Mouse (Mus musculus): ENCODE measurements at regions not wholly inside any gene's neighbourhood (a gene's known extent, or its start where the extent isn't known, plus 50 kb on each side); places are given as distances from the start of the nearest gene placed in this dataset.

DNA sequence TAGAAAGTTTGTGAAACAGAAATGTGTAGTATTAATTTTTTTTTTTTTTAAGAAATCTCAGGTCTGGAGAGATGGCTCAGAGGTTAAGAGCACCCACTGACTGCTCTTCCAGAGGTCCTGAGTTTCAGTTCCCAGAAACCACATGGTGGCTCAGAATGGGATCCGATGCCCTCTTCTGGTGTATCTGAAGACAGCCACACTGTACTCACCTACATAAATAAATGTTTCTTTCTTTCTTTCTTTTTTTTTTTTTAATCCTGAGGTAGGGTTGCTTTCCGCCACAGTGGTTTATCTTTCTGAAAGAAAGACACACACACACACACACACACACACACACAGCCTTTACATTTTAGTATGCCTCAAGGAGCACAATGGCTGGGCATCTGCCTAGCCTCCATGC, 74.0 kb upstream of the Thpo start:
- no peak for DNase-seq (ENCODE audit: low read depth in 1 of 2, low spot score in 2 of 2)
- no peaks in the 10 kb centered on the region for H3K4me1 ChIP-seq (ENCODE audit: control insufficient read depth, insufficient read depth, insufficient read length)
- 72% methylated on average over 2 of the region's 2 CpGs for WGBS

DNA sequence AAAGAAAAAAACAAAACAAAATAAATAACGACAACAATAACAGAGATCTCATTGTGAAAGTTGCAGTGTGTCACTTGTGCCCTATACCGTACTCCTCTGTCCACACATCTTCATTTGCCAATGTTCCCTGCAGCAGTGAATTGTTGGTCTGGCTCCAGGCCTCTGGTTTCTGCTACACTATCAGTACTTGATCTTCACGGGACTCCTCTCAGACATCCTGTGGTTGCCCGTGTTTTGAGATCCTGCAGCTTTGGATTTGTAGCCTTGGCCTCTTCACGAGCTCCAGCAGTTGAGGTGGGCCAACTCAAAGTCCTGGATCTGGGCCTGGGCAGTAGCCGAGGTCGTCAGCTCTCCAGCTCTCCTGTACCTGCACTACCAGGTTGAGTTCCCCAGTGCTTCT, 72.4 kb upstream of the Thpo start:
- H3K36me3 ChIP-seq (ENCODE audit: control insufficient read depth, insufficient read depth, low read length), result no peaks in the 10 kb centered on the region
- no peak for TF ChIP-seq CTCF (IDR thresholded peaks at IDR 0.05; ENCODE audit: extremely low read depth, insufficient read depth, insufficient read length, insufficient replicate concordance)
- TF ChIP-seq POLR2A (IDR thresholded peaks at IDR 0.05; ENCODE audit: low read depth, low read length), result no peak
- no peak overlapping the region for H3K27ac ChIP-seq (ENCODE audit: insufficient read depth, low read length)
- no peaks in the 10 kb centered on the region for H3K27me3 ChIP-seq (ENCODE audit: control insufficient read depth, insufficient read depth, low read length)
- WGBS, result 71% methylated on average over 7 of the region's 7 CpGs
- no peaks in the 10 kb centered on the region for H3K4me1 ChIP-seq (ENCODE audit: control insufficient read depth, insufficient read depth, insufficient read length)
- DNase-seq (ENCODE audit: low read depth in 1 of 2, low spot score in 2 of 2), result no peak
- H3K4me3 ChIP-seq (ENCODE audit: extremely low read depth, insufficient read depth, insufficient read length), result no peak overlapping the region

More for the DNA sequence above, 74.0 kb upstream of the Thpo start:
- Histone ChIP-seq H3K4me3 (ENCODE audit: extremely low read depth, insufficient read depth, insufficient read length) (no peak overlapping the region), H3K27ac (ENCODE audit: insufficient read depth, low read length) (no peak overlapping the region), H3K27me3 (ENCODE audit: control insufficient read depth, insufficient read depth, low read length) (no peaks in the 10 kb centered on the region), H3K36me3 (ENCODE audit: control insufficient read depth, insufficient read depth, low read length) (no peaks in the 10 kb centered on the region)
- no peak for TF ChIP-seq POLR2A (IDR thresholded peaks at IDR 0.05; ENCODE audit: low read depth, low read length)
- TF ChIP-seq CTCF (IDR thresholded peaks at IDR 0.05; ENCODE audit: extremely low read depth, insufficient read depth, insufficient read length, insufficient replicate concordance), result no peak

GRCm38 (mm10) chr16:20805793-20806192, 71.5 kb upstream of the Thpo start:
- TF ChIP-seq CTCF (IDR thresholded peaks at IDR 0.05; ENCODE audit: extremely low read depth, insufficient read depth, insufficient read length, insufficient replicate concordance) (no peak), POLR2A (IDR thresholded peaks at IDR 0.05; ENCODE audit: low read depth, low read length) (no peak)
- H3K4me3 ChIP-seq (ENCODE audit: extremely low read depth, insufficient read depth, insufficient read length), result no peak overlapping the region
- WGBS, result 78% methylated on average over 6 of the region's 6 CpGs
- H3K4me1 ChIP-seq (ENCODE audit: control insufficient read depth, insufficient read depth, insufficient read length), result no peaks in the 10 kb centered on the region
- no peaks in the 10 kb centered on the region for H3K36me3 ChIP-seq (ENCODE audit: control insufficient read depth, insufficient read depth, low read length)
- H3K27me3 ChIP-seq (ENCODE audit: control insufficient read depth, insufficient read depth, low read length), result no peaks in the 10 kb centered on the region
- no peak overlapping the region for H3K27ac ChIP-seq (ENCODE audit: insufficient read depth, low read length)
- no peak for DNase-seq (ENCODE audit: low read depth in 1 of 2, low spot score in 2 of 2)

GRCm38 (mm10) chr16:20805086-20805485, 70.8 kb upstream of the Thpo start:
- no peak for TF ChIP-seq CTCF (IDR thresholded peaks at IDR 0.05; ENCODE audit: extremely low read depth, insufficient read depth, insufficient read length, insufficient replicate concordance)
- no peak for TF ChIP-seq POLR2A (IDR thresholded peaks at IDR 0.05; ENCODE audit: low read depth, low read length)
- no peaks in the 10 kb centered on the region for H3K36me3 ChIP-seq (ENCODE audit: control insufficient read depth, insufficient read depth, low read length)
- WGBS, result 22% methylated on average over 6 of the region's 6 CpGs
- H3K27ac ChIP-seq (ENCODE audit: insufficient read depth, low read length), result no peak overlapping the region
- no peaks in the 10 kb centered on the region for H3K27me3 ChIP-seq (ENCODE audit: control insufficient read depth, insufficient read depth, low read length)
- H3K4me1 ChIP-seq (ENCODE audit: control insufficient read depth, insufficient read depth, insufficient read length), result no peaks in the 10 kb centered on the region
- no peak for DNase-seq (ENCODE audit: low read depth in 1 of 2, low spot score in 2 of 2)
- no peak overlapping the region for H3K4me3 ChIP-seq (ENCODE audit: extremely low read depth, insufficient read depth, insufficient read length)

DNA sequence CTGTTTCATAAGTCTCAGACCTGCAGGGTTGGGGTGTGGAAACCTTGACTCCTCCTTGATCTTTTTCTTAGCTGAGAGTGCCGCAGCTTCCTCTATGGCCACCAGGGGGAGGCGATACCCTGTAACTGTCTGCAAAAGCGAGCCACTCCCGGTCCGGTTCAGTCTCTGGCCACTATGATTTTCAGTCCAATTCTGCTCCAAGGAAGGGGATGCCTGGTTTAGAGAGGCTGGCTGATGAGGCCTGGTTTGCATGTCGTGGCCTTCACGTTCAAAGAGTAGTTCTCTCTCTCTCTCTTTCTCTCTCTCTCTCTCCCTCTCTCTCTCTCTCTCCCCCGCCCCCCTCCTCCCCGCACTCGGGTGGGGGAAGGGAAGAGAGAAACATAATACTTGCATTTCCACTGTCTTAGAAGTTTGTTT, 70.3 kb upstream of the Thpo start:
- Histone ChIP-seq H3K4me3 (ENCODE audit: extremely low read depth, insufficient read depth, insufficient read length) (peak overlapping the region; percentile 55), H3K36me3 (ENCODE audit: control insufficient read depth, insufficient read depth, low read length) (no peaks in the 10 kb centered on the region), H3K4me1 (ENCODE audit: control insufficient read depth, insufficient read depth, insufficient read length) (no peaks in the 10 kb centered on the region), H3K27ac (ENCODE audit: insufficient read depth, low read length) (no peak overlapping the region), H3K27me3 (ENCODE audit: control insufficient read depth, insufficient read depth, low read length) (no peaks in the 10 kb centered on the region)
- WGBS, result under 1% methylated on average over 9 of the region's 10 CpGs
- peak; percentile 40 to 55 for DNase-seq (ENCODE audit: low read depth in 1 of 2, low spot score in 2 of 2)
- TF ChIP-seq POLR2A (IDR thresholded peaks at IDR 0.05; ENCODE audit: low read depth, low read length) (no peak), CTCF (IDR thresholded peaks at IDR 0.05; ENCODE audit: extremely low read depth, insufficient read depth, insufficient read length, insufficient replicate concordance) (peak; percentile 75; the same call in 1 of the 2 replicates)

- TF ChIP-seq POLR2A (IDR thresholded peaks at IDR 0.05; ENCODE audit: low read depth, low read length) (no peak), CTCF (IDR thresholded peaks at IDR 0.05; ENCODE audit: extremely low read depth, insufficient read depth, insufficient read length, insufficient replicate concordance) (no peak)
- Histone ChIP-seq H3K36me3 (ENCODE audit: control insufficient read depth, insufficient read depth, low read length) (no peaks in the 10 kb centered on the region), H3K4me1 (ENCODE audit: control insufficient read depth, insufficient read depth, insufficient read length) (no peaks in the 10 kb centered on the region), H3K27ac (ENCODE audit: insufficient read depth, low read length) (no peak overlapping the region), H3K27me3 (ENCODE audit: control insufficient read depth, insufficient read depth, low read length) (no peaks in the 10 kb centered on the region), H3K4me3 (ENCODE audit: extremely low read depth, insufficient read depth, insufficient read length) (no peak overlapping the region)
- no peak for DNase-seq (ENCODE audit: low read depth in 1 of 2, low spot score in 2 of 2)
- WGBS, result 66% methylated on average over 7 of the region's 7 CpGs
Measured at GRCm38 (mm10) chr16:20803278-20803930, 69.1 kb upstream of the Thpo start.

GRCm38 (mm10) chr16:20802724-20803123, 68.4 kb upstream of the Thpo start:
- no peaks in the 10 kb centered on the region for H3K27me3 ChIP-seq (ENCODE audit: control insufficient read depth, insufficient read depth, low read length)
- no peak overlapping the region for H3K4me3 ChIP-seq (ENCODE audit: extremely low read depth, insufficient read depth, insufficient read length)
- TF ChIP-seq POLR2A (IDR thresholded peaks at IDR 0.05; ENCODE audit: low read depth, low read length), result no peak
- no peak for TF ChIP-seq CTCF (IDR thresholded peaks at IDR 0.05; ENCODE audit: extremely low read depth, insufficient read depth, insufficient read length, insufficient replicate concordance)
- 84% methylated on average over 6 of the region's 6 CpGs for WGBS
- DNase-seq (ENCODE audit: low read depth in 1 of 2, low spot score in 2 of 2), result no peak
- no peak overlapping the region for H3K27ac ChIP-seq (ENCODE audit: insufficient read depth, low read length)
- no peaks in the 10 kb centered on the region for H3K4me1 ChIP-seq (ENCODE audit: control insufficient read depth, insufficient read depth, insufficient read length)
- no peaks in the 10 kb centered on the region for H3K36me3 ChIP-seq (ENCODE audit: control insufficient read depth, insufficient read depth, low read length)
